Mouse (Mus musculus) liver, embryonic 11.5 days (tissue): ENCODE results near the gene Chrdl2. TPM values are rescaled to one million over a fixed set of nuclear protein-coding genes. Genes with fewer than 3 reads are reported as not detected.

ENCODE experiments used
- ATAC-seq: fragments of 200-750 bp; cut with Nextera tagmentation; replicated peaks from 2 replicates; pipeline ENCODE4 v1.8.0; 2017; ENCODE audit warnings: moderate number of reproducible peaks, mild to moderate bottlenecking, moderate TSS enrichment, moderate library complexity; ENCODE audit not compliant: low FRiP score
- DNase-seq: peaks from one replicate; pipeline ENCODE4 v3.0.0-alpha.2; 2017; ENCODE audit warnings: low spot score
- H3K27ac ChIP-seq: fragments of 300-500 bp; sonication (generic); 2 replicates; pipeline ENCODE4 v1.5.1; 2014; ENCODE audit warnings: mild to moderate bottlenecking, low read depth, low read length, control low read depth
- H3K27me3 ChIP-seq: fragments of 300-500 bp; sonication (generic); replicated peaks from 2 replicates; pipeline ENCODE4 v1.6.1; 2014; ENCODE audit warnings: low read length, mixed read lengths; ENCODE audit not compliant: control insufficient read depth, insufficient read depth
- H3K36me3 ChIP-seq: fragments of 300-500 bp; sonication (generic); 2 replicates; pipeline ENCODE4 v1.6.1; 2014; ENCODE audit warnings: mild to moderate bottlenecking, low read length, moderate library complexity, mixed read lengths; ENCODE audit not compliant: control insufficient read depth, insufficient read depth
- H3K4me1 ChIP-seq: fragments of 300-500 bp; sonication (generic); replicated peaks from 2 replicates; pipeline ENCODE4 v1.6.1; 2014; ENCODE audit warnings: low read length, mixed read lengths; ENCODE audit not compliant: control insufficient read depth, insufficient read depth
- H3K4me2 ChIP-seq: fragments of 300-500 bp; sonication (generic); 2 replicates; pipeline ENCODE4 v1.6.1; 2014; ENCODE audit warnings: mild to moderate bottlenecking, control low read depth, moderate library complexity
- H3K4me3 ChIP-seq: fragments of 300-500 bp; sonication (generic); 2 replicates; pipeline ENCODE4 v1.5.1; 2014; ENCODE audit warnings: low read depth, low read length, control low read depth
- H3K9ac ChIP-seq: fragments of 300-500 bp; sonication (generic); 2 replicates; pipeline ENCODE4 v1.6.1; 2014; ENCODE audit warnings: low read depth, low read length, control low read depth
- H3K9me3 ChIP-seq: fragments of 300-500 bp; sonication (generic); 2 replicates; pipeline ENCODE4 v1.6.1; 2016; ENCODE audit warnings: low read length, inconsistent platforms, mixed read lengths; ENCODE audit not compliant: control insufficient read depth
- WGBS: fragments of 180-500 bp; shearing (Covaris S2); extraction: QIAGEN DNeasy Blood & Tissue Kit; methylation state at CpG from one replicate; pipeline ENCODE4 v1.1.7; 2014; 5-methylcytosine and 5-hydroxymethylcytosine counted together
- polyA plus RNA-seq: library from polyadenylated mRNA; unstranded; fragments of >200 nt; fragmentation: Nextera tagmentation; extraction: Ambion mirVana; gene quantifications from 2 replicates; pipeline ENCODE4 v1.2.1, GENCODE M21; 2014

The Chrdl2 gene
- polyA plus RNA-seq, 1 experiment from 2014 or later: 0.19 TPM

DNA sequence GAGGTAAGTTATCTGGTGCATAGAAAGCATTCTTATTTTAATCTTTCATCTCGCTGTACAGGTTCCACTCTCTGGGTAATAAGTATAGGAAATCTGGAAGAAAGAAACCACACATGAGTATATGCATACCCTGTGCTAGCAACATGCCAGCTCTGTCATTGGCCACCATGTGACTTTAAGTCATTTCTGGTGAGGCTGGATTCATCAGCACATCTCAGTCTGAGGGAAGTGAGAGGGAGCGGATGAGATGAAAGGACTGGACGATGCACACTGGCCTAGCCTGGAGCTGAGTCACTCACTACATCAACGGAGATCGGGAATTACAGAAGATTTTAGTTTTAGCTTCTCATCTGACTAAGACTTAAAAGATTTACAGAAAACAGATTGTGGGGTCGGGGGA is 76.9 kb downstream of the Chrdl2 start:
- no peak overlapping the region for H3K4me3 ChIP-seq
- H3K36me3 ChIP-seq: peaks cover 45% of the 10 kb centered on the region
- H3K9me3 ChIP-seq: no peaks in the 10 kb centered on the region
- H3K4me2 ChIP-seq: no peak overlapping the region
- no peak for DNase-seq
- H3K27ac ChIP-seq: no peak overlapping the region
- no peaks in the 10 kb centered on the region for H3K27me3 ChIP-seq
- no peak overlapping the region for H3K9ac ChIP-seq
- no peaks in the 10 kb centered on the region for H3K4me1 ChIP-seq
- WGBS: 91% methylated on average over 6 of the region's 6 CpGs
- no peak for ATAC-seq

GRCm38 (mm10) chr7:100083812-100084211 is 77.8 kb downstream of the Chrdl2 start:
- H3K4me1 ChIP-seq: no peaks in the 10 kb centered on the region
- no peak overlapping the region for H3K4me3 ChIP-seq
- H3K27me3 ChIP-seq: no peaks in the 10 kb centered on the region
- no peak for ATAC-seq
- H3K36me3 ChIP-seq: peaks cover 46% of the 10 kb centered on the region
- H3K27ac ChIP-seq: no peak overlapping the region
- no peaks in the 10 kb centered on the region for H3K9me3 ChIP-seq
- DNase-seq: no peak
- H3K4me2 ChIP-seq: no peak overlapping the region
- WGBS: 90% methylated on average over 6 of the region's 6 CpGs
- H3K9ac ChIP-seq: no peak overlapping the region

Other genes with a start within 250 kb of the Chrdl2 start
- gene Olfr521, start 242.7 kb upstream of the Chrdl2 start, polyA plus RNA-seq: not detected in 2 replicates
- 5.4 and 5.9 TPM in 2 replicates for gene Neu3, start 177.8 kb upstream of the Chrdl2 start, polyA plus RNA-seq
- 0.10 and 0.17 TPM in 2 replicates for gene Xrra1, start 147.1 kb upstream of the Chrdl2 start, polyA plus RNA-seq
- 301 and 312 TPM in 2 replicates for gene Spcs2, start 142.7 kb upstream of the Chrdl2 start, polyA plus RNA-seq
- gene Rnf169, start 25.7 kb upstream of the Chrdl2 start, polyA plus RNA-seq: 3.7 and 4.3 TPM in 2 replicates
- gene Pold3, start 115.4 kb downstream of the Chrdl2 start, polyA plus RNA-seq: 94.5 and 95.4 TPM in 2 replicates
- gene Lipt2, start 153.1 kb downstream of the Chrdl2 start, polyA plus RNA-seq: 18.1 and 19.0 TPM in 2 replicates
- gene Kcne3, start 170.3 kb downstream of the Chrdl2 start, polyA plus RNA-seq: 10.9 and 11.4 TPM in 2 replicates
- gene Pgm2l1, start 221.2 kb downstream of the Chrdl2 start, polyA plus RNA-seq: 2.6 and 3.0 TPM in 2 replicates